Mouse (Mus musculus): ENCODE measurements around the gene Trmu.

- TF ChIP-seq CTCF (IDR thresholded peaks at IDR 0.05; ENCODE audit: low read depth, low read length): no peak
- no peak for TF ChIP-seq POLR2A (IDR thresholded peaks at IDR 0.05; ENCODE audit: extremely low read depth, insufficient read depth, low read length)
Measured at GRCm38 (mm10) chr15:85879498-85879895, 385 bp downstream of the Trmu start.

Data from liver, adult 2 months (tissue).